Mouse (Mus musculus): ENCODE results near the gene Wdfy3. TPM values are rescaled to one million over a fixed set of nuclear protein-coding genes. Genes with fewer than 3 reads are reported as not detected.

The Wdfy3 gene
- total and polyA plus RNA-seq, 2 experiments from 2014 or later: 18.2 to 89.2 TPM

DNA sequence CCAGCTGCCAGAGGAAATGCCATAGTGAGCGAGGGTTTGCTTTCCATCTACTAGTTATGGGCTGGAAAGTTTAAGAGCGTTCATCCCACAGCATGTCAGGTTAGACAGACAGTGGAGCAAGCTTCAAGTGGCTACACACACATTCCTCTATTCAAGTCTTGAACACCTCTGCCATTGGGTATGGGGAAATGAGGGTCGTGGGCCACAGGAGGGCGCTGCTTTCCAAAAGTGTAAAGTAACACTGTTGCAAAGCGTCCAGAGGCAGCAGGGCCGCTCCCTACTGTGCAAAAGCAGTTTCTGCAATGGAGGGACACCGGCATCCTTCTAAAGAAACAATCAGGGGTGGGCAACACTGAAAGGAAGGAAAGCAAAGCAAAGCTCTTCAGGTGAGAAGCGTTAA lies 235.8 kb downstream of the Wdfy3 start:
- WGBS: 65% methylated on average over 8 of the region's 8 CpGs
- no peaks in the 10 kb centered on the region for H3K4me1 ChIP-seq (ENCODE audit: insufficient read depth, low read length)
- peak; percentile 34 for TF ChIP-seq CTCF (IDR thresholded peaks at IDR 0.05)
- no peak overlapping the region for H3K9ac ChIP-seq (replicated peaks; ENCODE audit: low read length, poor library complexity, severe bottlenecking)
- no peak overlapping the region for H3K4me2 ChIP-seq (ENCODE audit: low read depth, low read length, poor library complexity, severe bottlenecking)
- peaks cover 43% of the 10 kb centered on the region for H3K36me3 ChIP-seq (ENCODE audit: insufficient read depth, low read length)
- H3K9me3 ChIP-seq (ENCODE audit: low read length): no peaks in the 10 kb centered on the region
- no peak overlapping the region for H3K27ac ChIP-seq (ENCODE audit: low read depth, low read length)
- no peak overlapping the region for H3K4me3 ChIP-seq (ENCODE audit: low read depth, low read length)
- DNase-seq (ENCODE audit: low spot score): no peak
- ATAC-seq (ENCODE audit: low FRiP score): no peak
- no peaks in the 10 kb centered on the region for H3K27me3 ChIP-seq (ENCODE audit: insufficient read depth, low read length)

DNA sequence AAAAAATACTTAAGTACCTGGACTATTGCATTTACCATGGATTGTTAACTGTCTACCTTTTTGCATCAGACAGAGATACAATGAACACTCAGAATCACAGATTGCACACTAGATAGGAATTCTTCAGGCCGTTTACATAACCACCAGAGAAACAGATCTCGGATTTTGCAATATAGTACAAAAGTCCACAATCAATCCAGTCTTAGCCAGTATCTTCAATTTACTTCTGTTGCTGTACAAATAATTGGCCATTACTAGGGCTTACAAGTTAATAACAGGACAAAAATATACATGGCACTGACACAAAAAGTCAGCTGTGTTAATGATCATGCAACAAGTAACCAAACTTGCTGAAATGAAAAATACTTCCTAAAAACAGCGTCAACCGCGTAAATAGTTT lies 236.7 kb downstream of the Wdfy3 start:
- Histone ChIP-seq H3K4me2 (ENCODE audit: low read depth, low read length, poor library complexity, severe bottlenecking) (no peak overlapping the region), H3K27me3 (ENCODE audit: insufficient read depth, low read length) (no peaks in the 10 kb centered on the region), H3K4me3 (ENCODE audit: low read depth, low read length) (no peak overlapping the region), H3K27ac (ENCODE audit: low read depth, low read length) (no peak overlapping the region), H3K9ac (replicated peaks; ENCODE audit: low read length, poor library complexity, severe bottlenecking) (no peak overlapping the region), H3K36me3 (ENCODE audit: insufficient read depth, low read length) (peaks cover 43% of the 10 kb centered on the region), H3K9me3 (ENCODE audit: low read length) (no peaks in the 10 kb centered on the region), H3K4me1 (ENCODE audit: insufficient read depth, low read length) (no peaks in the 10 kb centered on the region)
- 95% methylated on average over 5 of the region's 5 CpGs for WGBS
- ATAC-seq (ENCODE audit: low FRiP score) (no peak), DNase-seq (ENCODE audit: low spot score) (no peak)
- no peak for TF ChIP-seq CTCF (IDR thresholded peaks at IDR 0.05)

- Histone ChIP-seq H3K9ac (replicated peaks; ENCODE audit: low read length, poor library complexity, severe bottlenecking) (no peak overlapping the region), H3K4me1 (ENCODE audit: insufficient read depth, low read length) (no peaks in the 10 kb centered on the region), H3K27me3 (ENCODE audit: insufficient read depth, low read length) (peaks cover 6% of the 10 kb centered on the region; the same call in 1 of the 2 replicates), H3K27ac (ENCODE audit: low read depth, low read length) (no peak overlapping the region), H3K4me3 (ENCODE audit: low read depth, low read length) (no peak overlapping the region), H3K9me3 (ENCODE audit: low read length) (no peaks in the 10 kb centered on the region), H3K4me2 (ENCODE audit: low read depth, low read length, poor library complexity, severe bottlenecking) (no peak overlapping the region), H3K36me3 (ENCODE audit: insufficient read depth, low read length) (peaks cover 43% of the 10 kb centered on the region)
- 95% methylated on average over 6 of the region's 6 CpGs for WGBS
- DNase-seq (ENCODE audit: low spot score): no peak
- ATAC-seq (ENCODE audit: low FRiP score): no peak
- TF ChIP-seq CTCF (IDR thresholded peaks at IDR 0.05): no peak
Observed at GRCm38 (mm10) chr5:101832042-101832441, 237.7 kb downstream of the Wdfy3 start.

DNA sequence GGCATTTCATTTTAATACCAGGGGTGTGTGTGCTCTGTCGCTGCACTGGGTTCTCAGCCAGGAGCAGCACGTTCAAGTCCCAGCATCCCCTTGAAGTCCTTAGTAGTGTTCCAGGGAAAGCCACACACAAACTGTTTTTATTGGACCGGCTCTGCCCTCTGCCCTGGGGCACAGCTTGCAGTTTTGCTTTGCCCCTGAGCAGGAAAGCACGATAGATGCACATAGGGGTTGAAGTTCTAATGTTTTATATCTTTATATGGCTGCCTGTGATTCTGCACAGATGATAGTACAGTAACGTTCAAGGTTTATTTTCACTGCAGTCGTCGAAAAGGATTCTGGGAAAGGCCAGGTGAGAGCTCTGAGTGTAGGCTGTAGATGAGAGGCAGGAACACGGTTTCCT lies 239.5 kb downstream of the Wdfy3 start:
- no peak overlapping the region for H3K4me2 ChIP-seq (ENCODE audit: low read depth, low read length, poor library complexity, severe bottlenecking)
- ATAC-seq (ENCODE audit: low FRiP score): no peak
- H3K4me3 ChIP-seq (ENCODE audit: low read depth, low read length): no peak overlapping the region
- H3K9ac ChIP-seq (replicated peaks; ENCODE audit: low read length, poor library complexity, severe bottlenecking): no peak overlapping the region
- peaks cover 28% of the 10 kb centered on the region for H3K36me3 ChIP-seq (ENCODE audit: insufficient read depth, low read length)
- H3K27ac ChIP-seq (ENCODE audit: low read depth, low read length): no peak overlapping the region
- no peak for TF ChIP-seq CTCF (IDR thresholded peaks at IDR 0.05)
- peaks cover 3% of the 10 kb centered on the region; the same call in 1 of the 2 replicates for H3K4me1 ChIP-seq (ENCODE audit: insufficient read depth, low read length)
- H3K9me3 ChIP-seq (ENCODE audit: low read length): no peaks in the 10 kb centered on the region
- peaks cover 6% of the 10 kb centered on the region; the same call in 1 of the 2 replicates for H3K27me3 ChIP-seq (ENCODE audit: insufficient read depth, low read length)
- no peak for DNase-seq (ENCODE audit: low spot score)
- 80% methylated on average over 8 of the region's 8 CpGs for WGBS

DNA sequence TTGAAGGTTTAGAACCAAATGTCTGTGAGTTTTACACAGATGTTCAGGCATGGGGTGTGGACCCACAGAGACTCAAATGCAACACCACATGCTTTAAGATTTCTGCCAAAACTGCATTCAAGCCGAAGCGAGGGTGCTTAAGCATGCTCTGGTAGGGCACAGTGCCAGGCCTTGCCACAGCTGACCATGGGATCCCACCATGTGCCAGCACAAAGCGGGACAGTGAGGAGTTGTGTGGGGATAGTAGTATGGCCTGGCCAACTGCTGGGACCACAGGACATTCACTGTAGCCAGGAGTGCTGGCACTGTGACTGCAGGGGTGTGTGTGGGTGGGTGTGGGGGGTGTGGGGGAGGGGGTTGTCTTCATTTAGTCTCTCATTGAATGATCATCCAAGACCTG lies 240.8 kb downstream of the Wdfy3 start:
- no peak overlapping the region for H3K4me3 ChIP-seq (ENCODE audit: low read depth, low read length)
- H3K36me3 ChIP-seq (ENCODE audit: insufficient read depth, low read length): peaks cover 20% of the 10 kb centered on the region
- DNase-seq (ENCODE audit: low spot score): peak; percentile 30
- no peak for TF ChIP-seq CTCF (IDR thresholded peaks at IDR 0.05)
- peaks cover 3% of the 10 kb centered on the region; the same call in 1 of the 2 replicates for H3K4me1 ChIP-seq (ENCODE audit: insufficient read depth, low read length)
- no peak for ATAC-seq (ENCODE audit: low FRiP score)
- H3K4me2 ChIP-seq (ENCODE audit: low read depth, low read length, poor library complexity, severe bottlenecking): no peak overlapping the region
- H3K27me3 ChIP-seq (ENCODE audit: insufficient read depth, low read length): peaks cover 6% of the 10 kb centered on the region; the same call in 1 of the 2 replicates
- no peak overlapping the region for H3K9ac ChIP-seq (replicated peaks; ENCODE audit: low read length, poor library complexity, severe bottlenecking)
- no peak overlapping the region for H3K27ac ChIP-seq (ENCODE audit: low read depth, low read length)
- H3K9me3 ChIP-seq (ENCODE audit: low read length): no peaks in the 10 kb centered on the region
- WGBS: 79% methylated on average over 3 of the region's 3 CpGs

GRCm38 (mm10) chr5:101827477-101827876 lies 242.2 kb downstream of the Wdfy3 start:
- no peak overlapping the region for H3K9ac ChIP-seq (replicated peaks; ENCODE audit: low read length, poor library complexity, severe bottlenecking)

More at GRCm38 (mm10) chr5:101827477-101827876, 242.2 kb downstream of the Wdfy3 start:
- WGBS: 46% methylated on average over 12 of the region's 12 CpGs
- peaks cover 12% of the 10 kb centered on the region; the same call in 1 of the 2 replicates for H3K36me3 ChIP-seq (ENCODE audit: insufficient read depth, low read length)
- TF ChIP-seq CTCF (IDR thresholded peaks at IDR 0.05): no peak
- peaks cover 3% of the 10 kb centered on the region; the same call in 1 of the 2 replicates for H3K4me1 ChIP-seq (ENCODE audit: insufficient read depth, low read length)
- H3K27ac ChIP-seq (ENCODE audit: low read depth, low read length): no peak overlapping the region
- H3K27me3 ChIP-seq (ENCODE audit: insufficient read depth, low read length): peaks cover 6% of the 10 kb centered on the region; the same call in 1 of the 2 replicates
- no peaks in the 10 kb centered on the region for H3K9me3 ChIP-seq (ENCODE audit: low read length)
- DNase-seq (ENCODE audit: low spot score) (no peak), ATAC-seq (ENCODE audit: low FRiP score) (no peak)
- H3K4me3 ChIP-seq (ENCODE audit: low read depth, low read length): no peak overlapping the region
- H3K4me2 ChIP-seq (ENCODE audit: low read depth, low read length, poor library complexity, severe bottlenecking): no peak overlapping the region
